Mouse (Mus musculus) myocyte (in vitro differentiated cells): ENCODE measurements around the gene Terf2ip. TPM values are rescaled to one million over a fixed set of nuclear protein-coding genes. Genes with fewer than 3 reads are reported as not detected.

Experiments
- H3K27me3 ChIP-seq: one replicate; pipeline ENCODE4 v1.6.1; 2011; ENCODE audit not compliant: control insufficient read depth, insufficient read depth, insufficient read length
- H3K36me3 ChIP-seq: one replicate; pipeline ENCODE4 v1.6.1; 2011; ENCODE audit not compliant: control insufficient read depth, insufficient read depth
- H3K4me2 ChIP-seq: one replicate; pipeline ENCODE4 v1.6.1; 2011; ENCODE audit warnings: low read depth, control low read depth
- H3K4me3 ChIP-seq: one replicate; pipeline ENCODE4 v1.5.1; 2011; ENCODE audit warnings: mild to moderate bottlenecking, control low read depth, moderate library complexity
- H3K79me2 ChIP-seq: one replicate; pipeline ENCODE4 v1.6.1; 2011; ENCODE audit not compliant: control insufficient read depth, insufficient read depth
- H3ac ChIP-seq: one replicate; pipeline ENCODE4 v1.6.1; 2011; ENCODE audit not compliant: control insufficient read depth, insufficient read length
- CEBPB ChIP-seq: IDR thresholded peaks from 2 replicates; pipeline ENCODE4 v1.6.1; 2011; ENCODE audit warnings: mild to moderate bottlenecking, moderate library complexity; ENCODE audit not compliant: poor library complexity, insufficient read depth, severe bottlenecking
- E2F4 ChIP-seq: IDR thresholded peaks from one replicate; pipeline ENCODE4 v1.6.1; 2011; ENCODE audit warnings: mild to moderate bottlenecking, control low read depth, moderate library complexity; ENCODE audit not compliant: insufficient read depth
- MAX ChIP-seq: IDR thresholded peaks from one replicate; pipeline ENCODE4 v1.6.1; 2011; ENCODE audit warnings: low read depth, mild to moderate bottlenecking, control low read depth
- MYOD1 ChIP-seq, 3 experiments: IDR thresholded peaks; one replicate each; pipeline ENCODE4 v1.6.1; 2011; ENCODE audit warnings: control low read depth in 2 of 3, low read depth in 2 of 3, mild to moderate bottlenecking in 2 of 3, moderate library complexity in 1 of 3; ENCODE audit not compliant: insufficient read length in 2 of 3, control insufficient read depth in 1 of 3
- MYOG ChIP-seq, 3 experiments: IDR thresholded peaks; one replicate each; pipeline ENCODE4 v1.6.1; 2011; ENCODE audit warnings: control low read depth in 2 of 3, low read depth in 2 of 3, mild to moderate bottlenecking in 2 of 3; ENCODE audit not compliant: insufficient read length in 2 of 3, control insufficient read depth in 1 of 3, insufficient read depth in 1 of 3
- POLR2A ChIP-seq: IDR thresholded peaks from one replicate; pipeline ENCODE4 v1.6.1; 2011; ENCODE audit warnings: low read depth, mild to moderate bottlenecking, control low read depth, moderate library complexity; ENCODE audit not compliant: insufficient read length
- POLR2AphosphoS2 ChIP-seq: IDR thresholded peaks from one replicate; pipeline ENCODE4 v1.6.1; 2011; ENCODE audit warnings: low read depth, control low read depth; ENCODE audit not compliant: insufficient read length
- REST ChIP-seq: IDR thresholded peaks from one replicate; pipeline ENCODE4 v1.6.1; 2011; ENCODE audit warnings: mild to moderate bottlenecking, control low read depth, moderate library complexity; ENCODE audit not compliant: insufficient read depth, insufficient read length
- SRF ChIP-seq: IDR thresholded peaks from one replicate; pipeline ENCODE4 v1.6.1; 2011; ENCODE audit warnings: low read depth; ENCODE audit not compliant: control insufficient read depth, insufficient read length
- TCF12 ChIP-seq: IDR thresholded peaks from one replicate; pipeline ENCODE4 v1.6.1; 2011; ENCODE audit warnings: mild to moderate bottlenecking, control low read depth; ENCODE audit not compliant: poor library complexity, insufficient read depth, severe bottlenecking
- TCF3 ChIP-seq: IDR thresholded peaks from one replicate; pipeline ENCODE4 v1.6.1; 2011; ENCODE audit warnings: low read depth, control low read depth; ENCODE audit not compliant: insufficient read length
- USF1 ChIP-seq: IDR thresholded peaks from one replicate; pipeline ENCODE4 v1.6.1; 2011; ENCODE audit warnings: low read depth, mild to moderate bottlenecking, control low read depth, moderate library complexity
- polyA plus RNA-seq: library from polyadenylated mRNA; unstranded; fragments of >200 nt; fragmentation: generic; extraction: Trizol; gene quantifications from one replicate; pipeline ENCODE4 v1.2.1, GENCODE M21; 2012; ENCODE audit warnings: missing spikeins

Gene Terf2ip
- polyA plus RNA-seq, 1 experiment = 6.8 TPM

DNA sequence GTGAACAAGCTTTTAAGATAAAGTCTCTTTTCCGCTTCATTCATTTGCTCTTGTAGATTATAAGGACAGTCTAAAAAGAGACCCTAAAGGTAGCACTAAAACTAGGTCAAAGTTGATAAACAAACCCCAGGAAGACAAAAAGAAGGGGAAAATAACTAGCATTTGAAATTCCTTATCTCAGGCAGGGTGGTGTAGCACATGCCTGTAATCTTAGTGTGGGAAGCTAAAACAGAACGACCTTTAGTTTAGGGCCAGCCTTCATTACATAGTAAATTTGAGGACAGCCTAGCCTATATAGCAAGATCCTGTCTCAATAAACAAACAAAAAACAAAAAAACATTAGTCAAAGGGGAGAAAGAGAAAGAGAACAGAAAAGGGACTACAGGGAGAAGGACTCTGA lies 3.5 kb upstream of the Terf2ip start:
- Histone ChIP-seq H3K27me3 (no peaks in the 10 kb centered on the region), H3K36me3 (peaks cover 2% of the 10 kb centered on the region), H3K79me2 (peaks cover 56% of the 10 kb centered on the region), H3K4me3 (no peak overlapping the region), H3K4me2 (no peak overlapping the region), H3ac (no peak overlapping the region)
- TF ChIP-seq CEBPB = no peak

DNA sequence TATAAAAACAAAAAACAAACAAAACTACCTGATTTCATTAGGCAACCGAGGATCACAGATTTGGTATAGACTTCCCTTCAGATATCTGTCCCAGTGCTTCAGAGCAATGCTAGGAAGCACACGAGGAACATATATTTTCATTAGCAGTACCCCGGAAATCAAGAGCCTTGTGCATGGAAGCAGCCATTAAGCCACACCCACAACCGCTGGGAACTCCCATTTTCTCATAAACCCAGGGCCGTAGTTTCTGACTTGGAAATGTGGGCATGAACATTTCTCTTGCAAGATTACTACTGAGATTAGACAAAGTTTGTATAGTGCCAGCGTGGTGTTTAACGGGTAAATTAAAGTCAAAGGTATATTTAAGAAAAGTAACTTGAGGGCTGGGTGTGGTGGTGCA lies 1.6 kb upstream of the Terf2ip start:
- Histone ChIP-seq H3K79me2 (peaks cover 62% of the 10 kb centered on the region), H3K27me3 (no peaks in the 10 kb centered on the region), H3K4me2 (peak overlapping the region; percentile 82), H3K36me3 (no peaks in the 10 kb centered on the region), H3K4me3 (peak overlapping the region; percentile 87), H3ac (no peak overlapping the region)
- no peak for TF ChIP-seq USF1
- no peak for TF ChIP-seq MYOD1 (IDR thresholded peaks at IDR 0.05; ENCODE audit: control insufficient read depth in 1 of 3, insufficient read length in 2 of 3, low read depth in 2 of 3)
- TF ChIP-seq E2F4 = no peak
- no peak for TF ChIP-seq MAX
- no peak for TF ChIP-seq TCF3
- TF ChIP-seq POLR2AphosphoS2 = no peak
- TF ChIP-seq REST = no peak
- TF ChIP-seq CEBPB = no peak
- no peak for TF ChIP-seq TCF12
- no peak for TF ChIP-seq SRF
- no peak for TF ChIP-seq POLR2A
- no peak for TF ChIP-seq MYOG (IDR thresholded peaks at IDR 0.05; ENCODE audit: control insufficient read depth in 1 of 3, insufficient read depth in 1 of 3, insufficient read length in 2 of 3, low read depth in 2 of 3)

DNA sequence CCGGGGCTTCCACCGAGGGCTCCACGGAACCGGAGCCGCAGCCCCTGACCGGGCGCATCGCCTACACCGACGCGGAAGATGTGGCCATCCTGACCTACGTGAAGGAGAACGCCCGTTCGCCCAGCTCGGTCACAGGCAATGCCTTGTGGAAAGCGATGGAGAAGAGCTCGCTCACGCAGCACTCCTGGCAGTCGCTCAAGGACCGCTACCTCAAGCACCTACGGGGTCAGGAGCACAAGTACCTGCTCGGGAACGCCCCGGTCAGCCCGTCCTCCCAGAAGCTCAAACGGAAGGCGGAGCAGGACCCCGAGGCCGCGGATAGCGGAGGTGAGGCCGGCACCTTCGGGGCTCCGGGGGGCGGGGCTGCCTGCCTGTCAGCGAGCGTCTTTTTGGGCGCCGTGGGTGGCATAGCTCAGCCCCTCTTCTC lies 631 bp downstream of the Terf2ip start:
- peak overlapping the region; percentile 87 for H3K4me3 ChIP-seq
- peak overlapping the region; percentile 87 for H3K4me2 ChIP-seq
- peaks cover 4% of the 10 kb centered on the region for H3K36me3 ChIP-seq
- H3K79me2 ChIP-seq = peaks cover 57% of the 10 kb centered on the region
- no peak for TF ChIP-seq MAX
- no peak for TF ChIP-seq TCF3
- no peak for TF ChIP-seq SRF
- H3K27me3 ChIP-seq = no peaks in the 10 kb centered on the region
- peak overlapping the region; percentile 70 for H3ac ChIP-seq

DNA sequence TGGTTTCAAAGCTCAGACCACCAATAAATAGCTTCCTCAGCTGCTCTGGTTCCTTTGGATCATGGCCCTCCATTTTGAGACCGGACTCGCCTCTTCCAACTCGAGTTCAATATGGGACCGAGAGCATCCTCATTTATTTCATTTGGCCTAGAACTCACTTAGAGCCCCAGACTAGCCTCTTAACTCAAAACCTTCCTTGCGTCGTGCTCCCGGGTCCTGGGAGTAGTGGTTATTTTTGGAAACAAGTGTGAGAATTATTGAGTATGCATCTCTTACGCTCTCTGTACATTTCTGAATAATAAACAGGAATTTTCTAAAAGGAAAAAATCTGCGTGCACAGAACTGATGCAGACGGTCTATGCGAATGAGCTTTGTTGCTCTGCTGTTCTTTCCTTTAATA lies 3.7 kb downstream of the Terf2ip start, which contains the start of gene Gm6793:
Gm6793 (minus strand) TSS at position 101 of the 400 bp plus-strand sequence.
- peaks cover 27% of the 10 kb centered on the region for H3K79me2 ChIP-seq
- H3K27me3 ChIP-seq = no peaks in the 10 kb centered on the region
- no peak within 1 kb of the TSS for H3ac ChIP-seq
- TF ChIP-seq MAX = no peak
- no peak for TF ChIP-seq E2F4
- no peak for TF ChIP-seq CEBPB
- TF ChIP-seq MYOD1 (IDR thresholded peaks at IDR 0.05; ENCODE audit: control insufficient read depth in 1 of 3, insufficient read length in 2 of 3, low read depth in 2 of 3) = no peak
- no peak for TF ChIP-seq USF1
- TF ChIP-seq SRF = no peak
- TF ChIP-seq TCF3 = no peak
- TF ChIP-seq MYOG (IDR thresholded peaks at IDR 0.05; ENCODE audit: control insufficient read depth in 1 of 3, insufficient read depth in 1 of 3, insufficient read length in 2 of 3, low read depth in 2 of 3) = no peak
- no peak for TF ChIP-seq TCF12
- no peak for TF ChIP-seq POLR2A
- no peak for TF ChIP-seq POLR2AphosphoS2
- TF ChIP-seq REST = no peak
- H3K36me3 ChIP-seq = peaks cover 23% of the 10 kb centered on the region
- no peak within 1 kb of the TSS for H3K4me3 ChIP-seq
- H3K4me2 ChIP-seq = no peak within 1 kb of the TSS

DNA sequence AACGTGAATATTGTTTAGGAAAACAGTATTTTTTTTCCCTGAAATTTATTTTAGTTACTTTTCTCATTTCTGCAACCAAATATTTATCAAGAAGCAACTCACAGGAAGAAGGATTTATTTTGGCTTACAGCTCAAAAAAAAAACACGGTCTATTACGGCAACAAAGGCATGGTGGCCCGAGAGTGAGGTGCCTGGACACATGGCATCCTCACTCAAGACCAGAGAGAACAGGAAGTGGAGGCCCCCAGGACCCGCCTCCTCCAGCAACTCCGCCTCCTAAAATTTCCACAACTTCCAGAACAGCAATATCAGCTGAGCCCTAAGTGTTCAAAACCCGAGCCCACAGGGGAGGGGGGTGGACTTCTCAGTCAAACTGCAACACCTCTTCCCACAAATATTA lies 18.3 kb downstream of the Terf2ip start:
- Histone ChIP-seq H3K36me3 (no peaks in the 10 kb centered on the region), H3K79me2 (no peaks in the 10 kb centered on the region), H3K4me2 (no peak overlapping the region), H3K27me3 (no peaks in the 10 kb centered on the region), H3K4me3 (no peak overlapping the region), H3ac (no peak overlapping the region)
- no peak for TF ChIP-seq POLR2A
- TF ChIP-seq E2F4 = no peak
- no peak for TF ChIP-seq TCF3
- TF ChIP-seq REST = no peak
- no peak for TF ChIP-seq MYOD1 (IDR thresholded peaks at IDR 0.05; ENCODE audit: control insufficient read depth in 1 of 3, insufficient read length in 2 of 3, low read depth in 2 of 3)
- TF ChIP-seq CEBPB = no peak
- TF ChIP-seq TCF12 = no peak
- no peak for TF ChIP-seq USF1
- no peak for TF ChIP-seq POLR2AphosphoS2
- TF ChIP-seq MAX = no peak
